Mouse (Mus musculus): ENCODE results near the gene Grip1. TPM values are rescaled to one million over a fixed set of nuclear protein-coding genes. Genes with fewer than 3 reads are reported as not detected.
A peak's percentile ranks its signal among the peaks of the same experiment; 100 is the strongest.

The Grip1 gene
- polyA plus RNA-seq (2015; fragmentation: Nextera tagmentation; extraction: Ambion mirVana), result 0.87 and 1.2 TPM in 2 replicates

GRCm38 (mm10) chr10:119453431-119454105 lies at the start of gene Grip1:
TSS of gene Grip1 (plus strand) at chr10:119453830.
- ATAC-seq, result peak; percentile 78
- H3K4me1 ChIP-seq (ENCODE audit: insufficient read depth, low read depth, low read length), result no peaks in the 10 kb centered on the region
- no peak within 1 kb of the TSS for H3K9ac ChIP-seq (replicated peaks; ENCODE audit: low read depth)
- peak; percentile 43 for DNase-seq (ENCODE audit: low spot score)
- H3K27me3 ChIP-seq (replicated peaks; ENCODE audit: insufficient read depth, low read length), result no peaks in the 10 kb centered on the region
- no peaks in the 10 kb centered on the region for H3K9me3 ChIP-seq (ENCODE audit: low read length)
- H3K27ac ChIP-seq (ENCODE audit: low read length), result no peak within 1 kb of the TSS
- peak within 1 kb of the TSS; percentile 57 for H3K4me3 ChIP-seq (ENCODE audit: low read depth, low read length)
- WGBS, result under 1% methylated on average over 57 of the region's 84 CpGs
- TF ChIP-seq CTCF (IDR thresholded peaks at IDR 0.05), result no peak; the same call in 1 of the 2 replicates
- no peak for TF ChIP-seq EP300 (IDR thresholded peaks at IDR 0.05)
- no peaks in the 10 kb centered on the region for H3K36me3 ChIP-seq (ENCODE audit: insufficient read depth, low read length)
- peak within 1 kb of the TSS; percentile 99 for H3K4me2 ChIP-seq (replicated peaks; ENCODE audit: low read depth, low read length)

- no peaks in the 10 kb centered on the region for H3K27me3 ChIP-seq (replicated peaks; ENCODE audit: insufficient read depth, low read length)
- H3K9ac ChIP-seq (replicated peaks; ENCODE audit: low read depth), result no peak overlapping the region
- ATAC-seq (no peak), DNase-seq (ENCODE audit: low spot score) (no peak)
- no peak for TF ChIP-seq EP300 (IDR thresholded peaks at IDR 0.05)
- TF ChIP-seq CTCF (IDR thresholded peaks at IDR 0.05), result no peak
- WGBS, result 97% methylated on average over 9 of the region's 9 CpGs
- peaks cover 3% of the 10 kb centered on the region; the same call in 1 of the 2 replicates for H3K4me1 ChIP-seq (ENCODE audit: insufficient read depth, low read depth, low read length)
- no peak overlapping the region for H3K4me2 ChIP-seq (replicated peaks; ENCODE audit: low read depth, low read length)
- H3K36me3 ChIP-seq (ENCODE audit: insufficient read depth, low read length), result no peaks in the 10 kb centered on the region
- no peaks in the 10 kb centered on the region for H3K9me3 ChIP-seq (ENCODE audit: low read length)
- H3K27ac ChIP-seq (ENCODE audit: low read length), result no peak overlapping the region
- no peak overlapping the region for H3K4me3 ChIP-seq (ENCODE audit: low read depth, low read length)
Measured at GRCm38 (mm10) chr10:119405103-119405502, 48.5 kb upstream of the Grip1 start.

DNA sequence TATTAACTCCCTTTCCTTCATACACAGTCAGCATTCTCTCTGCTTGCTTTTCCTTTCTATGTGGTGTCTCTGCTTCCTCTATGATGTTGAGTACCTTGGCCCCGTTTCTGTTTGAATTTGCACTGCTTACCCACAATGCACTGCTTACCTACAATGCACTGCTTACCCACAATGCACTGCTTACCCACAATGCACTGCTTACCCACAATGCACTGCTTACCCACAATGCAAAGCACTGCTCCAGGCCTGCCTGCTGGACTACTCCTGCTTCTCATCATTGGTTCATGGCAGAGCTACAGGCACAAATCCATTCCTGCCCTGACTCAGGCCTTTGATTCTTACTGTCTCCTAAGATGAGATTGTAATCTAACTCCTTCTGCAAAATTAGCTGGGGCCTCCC lies 48.0 kb upstream of the Grip1 start:
- no peaks in the 10 kb centered on the region for H3K27me3 ChIP-seq (replicated peaks; ENCODE audit: insufficient read depth, low read length)
- H3K36me3 ChIP-seq (ENCODE audit: insufficient read depth, low read length), result no peaks in the 10 kb centered on the region
- H3K4me1 ChIP-seq (ENCODE audit: insufficient read depth, low read depth, low read length), result peaks cover 3% of the 10 kb centered on the region; the same call in 1 of the 2 replicates
- DNase-seq (ENCODE audit: low spot score) (no peak), ATAC-seq (no peak)
- H3K27ac ChIP-seq (ENCODE audit: low read length), result no peak overlapping the region
- no peak overlapping the region for H3K4me2 ChIP-seq (replicated peaks; ENCODE audit: low read depth, low read length)
- H3K9ac ChIP-seq (replicated peaks; ENCODE audit: low read depth), result no peak overlapping the region
- H3K4me3 ChIP-seq (ENCODE audit: low read depth, low read length), result no peak overlapping the region
- H3K9me3 ChIP-seq (ENCODE audit: low read length), result no peaks in the 10 kb centered on the region
- WGBS, result 67% methylated on average over 1 of the region's 1 CpGs
- no peak for TF ChIP-seq CTCF (IDR thresholded peaks at IDR 0.05)
- no peak for TF ChIP-seq EP300 (IDR thresholded peaks at IDR 0.05)

DNA sequence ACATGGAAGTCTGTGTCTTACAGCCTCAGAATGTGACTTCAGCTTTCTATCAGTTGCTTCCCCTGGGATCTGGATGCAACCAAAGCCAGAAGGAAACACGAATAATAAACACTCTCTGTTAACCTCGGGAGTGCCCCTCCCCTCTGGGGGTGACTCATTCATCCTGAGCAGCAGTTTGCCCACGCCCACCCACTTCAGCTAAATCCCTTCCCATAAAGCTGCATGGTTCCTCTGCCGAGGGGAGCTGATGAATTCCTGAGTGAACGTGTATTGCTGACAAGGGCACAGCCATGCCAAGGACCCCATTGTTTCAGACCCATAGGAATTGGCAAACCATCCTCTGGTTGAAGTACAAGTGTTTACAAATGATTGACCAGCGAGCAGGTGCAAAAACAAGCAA lies 45.3 kb upstream of the Grip1 start:
- no peaks in the 10 kb centered on the region for H3K9me3 ChIP-seq (ENCODE audit: low read length)
- H3K36me3 ChIP-seq (ENCODE audit: insufficient read depth, low read length), result no peaks in the 10 kb centered on the region
- ATAC-seq (peak; percentile 83), DNase-seq (ENCODE audit: low spot score) (peak; percentile 60)
- H3K4me3 ChIP-seq (ENCODE audit: low read depth, low read length), result no peak overlapping the region
- H3K27ac ChIP-seq (ENCODE audit: low read length), result no peak overlapping the region
- no peaks in the 10 kb centered on the region for H3K27me3 ChIP-seq (replicated peaks; ENCODE audit: insufficient read depth, low read length)
- TF ChIP-seq CTCF (IDR thresholded peaks at IDR 0.05), result no peak
- peak; percentile 33; the same call in 1 of the 2 replicates for TF ChIP-seq EP300 (IDR thresholded peaks at IDR 0.05)
- WGBS, result 8% methylated on average over 6 of the region's 6 CpGs
- peak overlapping the region; percentile 14; the same call in 1 of the 2 replicates for H3K4me2 ChIP-seq (replicated peaks; ENCODE audit: low read depth, low read length)
- H3K4me1 ChIP-seq (ENCODE audit: insufficient read depth, low read depth, low read length), result peaks cover 3% of the 10 kb centered on the region; the same call in 1 of the 2 replicates
- H3K9ac ChIP-seq (replicated peaks; ENCODE audit: low read depth), result no peak overlapping the region

DNA sequence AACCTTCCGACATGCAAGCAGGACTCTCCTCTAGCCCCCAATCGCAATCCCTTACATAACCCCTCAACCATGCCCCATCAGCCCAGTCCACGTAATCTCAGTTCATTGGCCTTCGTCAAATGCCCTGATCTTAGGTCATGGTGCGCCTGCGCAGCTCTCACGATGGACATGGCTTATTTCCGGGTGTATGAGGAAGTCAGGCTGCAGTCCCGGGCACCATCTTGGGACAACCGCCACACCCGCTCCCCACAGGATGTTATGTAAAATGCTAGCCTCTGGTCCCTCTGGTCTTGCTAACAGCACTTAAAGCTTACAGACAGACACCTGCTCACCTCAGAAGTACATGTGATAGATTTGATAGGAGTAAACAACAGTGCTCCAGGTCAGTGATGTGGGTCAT lies 40.4 kb upstream of the Grip1 start:
- no peak overlapping the region for H3K4me3 ChIP-seq (ENCODE audit: low read depth, low read length)

GRCm38 (mm10) chr10:119415106-119415505 lies 38.5 kb upstream of the Grip1 start:
- no peak overlapping the region for H3K4me3 ChIP-seq (ENCODE audit: low read depth, low read length)
- no peak overlapping the region for H3K27ac ChIP-seq (ENCODE audit: low read length)
- no peaks in the 10 kb centered on the region for H3K4me1 ChIP-seq (ENCODE audit: insufficient read depth, low read depth, low read length)
- no peak for ATAC-seq
- no peak overlapping the region for H3K9ac ChIP-seq (replicated peaks; ENCODE audit: low read depth)
- H3K9me3 ChIP-seq (ENCODE audit: low read length), result no peaks in the 10 kb centered on the region
- H3K4me2 ChIP-seq (replicated peaks; ENCODE audit: low read depth, low read length), result no peak overlapping the region
- TF ChIP-seq EP300 (IDR thresholded peaks at IDR 0.05), result no peak
- no peak for TF ChIP-seq CTCF (IDR thresholded peaks at IDR 0.05)
- H3K27me3 ChIP-seq (replicated peaks; ENCODE audit: insufficient read depth, low read length), result no peaks in the 10 kb centered on the region
- H3K36me3 ChIP-seq (ENCODE audit: insufficient read depth, low read length), result no peaks in the 10 kb centered on the region
- 58% methylated on average over 4 of the region's 4 CpGs for WGBS
- DNase-seq (ENCODE audit: low spot score), result no peak

More for the DNA sequence above, 40.4 kb upstream of the Grip1 start:
- DNase-seq (ENCODE audit: low spot score), result no peak
- no peak for ATAC-seq
- Histone ChIP-seq H3K4me2 (replicated peaks; ENCODE audit: low read depth, low read length) (no peak overlapping the region), H3K9me3 (ENCODE audit: low read length) (no peaks in the 10 kb centered on the region), H3K9ac (replicated peaks; ENCODE audit: low read depth) (no peak overlapping the region), H3K27ac (ENCODE audit: low read length) (no peak overlapping the region), H3K4me1 (ENCODE audit: insufficient read depth, low read depth, low read length) (peaks cover under 1% of the 10 kb centered on the region; the same call in 1 of the 2 replicates), H3K27me3 (replicated peaks; ENCODE audit: insufficient read depth, low read length) (no peaks in the 10 kb centered on the region), H3K36me3 (ENCODE audit: insufficient read depth, low read length) (no peaks in the 10 kb centered on the region)
- whole genome bisulfite sequencing, result 93% methylated on average over 11 of the region's 11 CpGs
- no peak for TF ChIP-seq EP300 (IDR thresholded peaks at IDR 0.05)
- no peak for TF ChIP-seq CTCF (IDR thresholded peaks at IDR 0.05)
